Comparison of ENCODE assay signal across 8 mouse cellular contexts in genomic region chr4:155492131-155492633, GRCm38 (mm10). TPM values are rescaled to one million over a fixed set of nuclear protein-coding genes. Genes with fewer than 3 reads are reported as not detected.
DNase-seq lines count a peak whose midpoint lies in the region; ATAC-seq lines count a peak whose summit lies in the region.

No protein-coding gene starts in this region.

- H3K27me3 ChIP-seq in midbrain, embryonic 15.5 days (replicated peaks), result no peaks in the 10 kb centered on the region
- H3K27me3 ChIP-seq in stomach, embryonic 16.5 days (ENCODE audit: control insufficient read depth, insufficient read depth, low read length), result no peaks in the 10 kb centered on the region

- under 1% methylated on average over 38 of the region's 51 CpGs for WGBS in midbrain, embryonic 15.5 days
- WGBS in stomach, embryonic 16.5 days, result under 1% methylated on average over 51 of the region's 51 CpGs

- no peaks in the 10 kb centered on the region for H3K36me3 ChIP-seq in midbrain, embryonic 15.5 days (replicated peaks)
- H3K36me3 ChIP-seq in stomach, embryonic 16.5 days (ENCODE audit: control insufficient read depth, insufficient read depth, low read length), result no peaks in the 10 kb centered on the region

- H3K4me3 ChIP-seq in midbrain, embryonic 15.5 days, result peak overlapping the region; percentile 79
- H3K4me3 ChIP-seq in stomach, embryonic 16.5 days (replicated peaks; ENCODE audit: low read length), result peak overlapping the region; percentile 97

- H3K27ac ChIP-seq in midbrain, embryonic 15.5 days, result peak overlapping the region; percentile 92
- H3K27ac ChIP-seq in stomach, embryonic 16.5 days (ENCODE audit: low read length), result peak overlapping the region; percentile 93

- H3K9ac ChIP-seq in midbrain, embryonic 15.5 days, result peak overlapping the region; percentile 97
- H3K9ac ChIP-seq in stomach, embryonic 16.5 days (ENCODE audit: low read length), result peak overlapping the region; percentile 100

- peaks cover 60% of the 10 kb centered on the region for H3K4me1 ChIP-seq in midbrain, embryonic 15.5 days
- H3K4me1 ChIP-seq in stomach, embryonic 16.5 days (ENCODE audit: control insufficient read depth, insufficient read depth, low read length), result peaks cover 49% of the 10 kb centered on the region

- intact Hi-C loops in gastrocnemius, postnatal 14 days (cut with DNase I; ENCODE audit: low total_unique reads), result no loop called here

- peak overlapping the region; percentile 73 for H3K4me2 ChIP-seq in midbrain, embryonic 15.5 days
- peak overlapping the region; percentile 85 for H3K4me2 ChIP-seq in stomach, embryonic 16.5 days (ENCODE audit: low read depth, low read length)

- H3K9me3 ChIP-seq in midbrain, embryonic 15.5 days, result no peaks in the 10 kb centered on the region
- H3K9me3 ChIP-seq in stomach, embryonic 16.5 days (replicated peaks; ENCODE audit: control insufficient read depth, low read length), result no peaks in the 10 kb centered on the region

- peak; percentile 56 for ATAC-seq in inflammation-experienced regulatory T-cells, adult 6 months
- ATAC-seq in midbrain, embryonic 15.5 days (replicated peaks), result no peak
- ATAC-seq in stomach, embryonic 16.5 days (ENCODE audit: insufficient read depth, low FRiP score), result no peak

- DNase-seq in left cerebral cortex, adult 18-20 months (ENCODE audit: low spot score in 2 of 2), result peak; percentile 48 to 49
- no peak for DNase-seq in left cerebral cortex, adult 11 months (ENCODE audit: low spot score)
- peak; percentile 75 for DNase-seq in cerebellum, postnatal 25 days
- DNase-seq in gastrocnemius, postnatal 14 days, result peak; percentile 61
- peak; percentile 68 for DNase-seq in liver

RNA-seq across cellular contexts. Expression of gene Gnb1, which starts 1.0 kb away (rescaled TPM):
- 100 to 1,000 TPM; 859 to 881 TPM for total RNA-seq in left cerebral cortex, adult 18-20 months (2021)
- total RNA-seq in gastrocnemius, postnatal 14 days (2021), result 100 to 1,000 TPM; 104 to 119 TPM
- 100 to 1,000 TPM in 1 of 3 experiments, 10 to 100 TPM in 2; 86.6 to 332 (median 86.7) TPM for polyA plus RNA-seq in inflammation-experienced regulatory T-cells, adult 6 months (2017; shearing (Covaris generic))
- polyA plus RNA-seq in midbrain, embryonic 15.5 days (2015; fragmentation: Nextera tagmentation; extraction: Ambion mirVana), result 1,179 and 1,183 TPM in 2 replicates
- polyA plus RNA-seq in stomach, embryonic 16.5 days (2015; fragmentation: Nextera tagmentation; extraction: Ambion mirVana), result 312 and 332 TPM in 2 replicates

RNA-seq across cellular contexts. Expression of gene Tmem52, which starts 23.3 kb away (rescaled TPM):
- 1 to 10 TPM; 1.1 to 1.8 TPM for total RNA-seq in left cerebral cortex, adult 18-20 months (2021)
- 100 to 1,000 TPM; 254 to 329 TPM for total RNA-seq in gastrocnemius, postnatal 14 days (2021)
- not detected for polyA plus RNA-seq in inflammation-experienced regulatory T-cells, adult 6 months (2017; shearing (Covaris generic))
- 0.44 TPM in 1 of 2 replicates, not detected in the other for polyA plus RNA-seq in midbrain, embryonic 15.5 days (2015; fragmentation: Nextera tagmentation; extraction: Ambion mirVana)
- 2.6 TPM in 1 of 2 replicates, not detected in the other for polyA plus RNA-seq in stomach, embryonic 16.5 days (2015; fragmentation: Nextera tagmentation; extraction: Ambion mirVana)
